Mouse (Mus musculus) cerebellum, adult 2 months (tissue): ENCODE results near the gene Fkbp5.

Source experiments
- CTCF ChIP-seq: fragments of 200-500 bp; IDR thresholded peaks from 2 replicates; pipeline ENCODE4 v1.5.1; 2011; ENCODE audit warnings: low read depth, mild to moderate bottlenecking, control low read depth, low read length, moderate library complexity, borderline replicate concordance; ENCODE audit not compliant: insufficient read depth
- POLR2A ChIP-seq: fragments of 200-500 bp; IDR thresholded peaks from 2 replicates; pipeline ENCODE4 v1.6.1; 2011; ENCODE audit warnings: low read length, control low read depth, borderline replicate concordance; ENCODE audit not compliant: insufficient read depth

GRCm38 (mm10) chr17:28427666-28428065 lies 89.7 kb downstream of the Fkbp5 start:
- TF ChIP-seq CTCF (no peak), POLR2A (no peak)
